Mouse (Mus musculus): ENCODE results near the gene Srpk2. TPM values are rescaled to one million over a fixed set of nuclear protein-coding genes. Genes with fewer than 3 reads are reported as not detected.

Gene Srpk2
- polyA plus RNA-seq, 1 experiment from 2014 or later = 36.2 TPM

GRCm38 (mm10) chr5:23626173-23626572 lies 58.2 kb downstream of the Srpk2 start:
- WGBS = 85% methylated on average over 2 of the region's 2 CpGs
- ATAC-seq = no peak
- H3K9ac ChIP-seq = no peak overlapping the region
- H3K4me2 ChIP-seq (replicated peaks) = no peak overlapping the region
- no peaks in the 10 kb centered on the region for H3K27me3 ChIP-seq (replicated peaks)
- no peak overlapping the region for H3K27ac ChIP-seq
- H3K4me3 ChIP-seq (replicated peaks) = no peak overlapping the region
- no peaks in the 10 kb centered on the region for H3K36me3 ChIP-seq
- no peaks in the 10 kb centered on the region for H3K9me3 ChIP-seq
- H3K4me1 ChIP-seq (replicated peaks) = no peaks in the 10 kb centered on the region; the same call in 1 of the 2 replicates

GRCm38 (mm10) chr5:23620621-23621020 lies 63.8 kb downstream of the Srpk2 start:
- no peak overlapping the region for H3K4me2 ChIP-seq (replicated peaks)
- no peak for ATAC-seq
- no peak overlapping the region for H3K27ac ChIP-seq
- H3K9ac ChIP-seq = no peak overlapping the region
- WGBS = 84% methylated on average over 8 of the region's 8 CpGs
- no peaks in the 10 kb centered on the region for H3K4me1 ChIP-seq (replicated peaks)
- no peaks in the 10 kb centered on the region for H3K9me3 ChIP-seq
- no peak overlapping the region for H3K4me3 ChIP-seq (replicated peaks)
- H3K36me3 ChIP-seq = no peaks in the 10 kb centered on the region
- H3K27me3 ChIP-seq (replicated peaks) = no peaks in the 10 kb centered on the region

GRCm38 (mm10) chr5:23618656-23619055 lies 65.8 kb downstream of the Srpk2 start:
- Histone ChIP-seq H3K9me3 (no peaks in the 10 kb centered on the region), H3K9ac (no peak overlapping the region), H3K4me2 (replicated peaks) (no peak overlapping the region), H3K36me3 (no peaks in the 10 kb centered on the region), H3K27me3 (replicated peaks) (no peaks in the 10 kb centered on the region), H3K4me1 (replicated peaks) (0 out of 2 replicates have a peak, but pooled peaks cover 3% of the 10 kb centered on the region), H3K27ac (no peak overlapping the region), H3K4me3 (replicated peaks) (no peak overlapping the region)
- WGBS = 92% methylated on average over 7 of the region's 7 CpGs
- ATAC-seq = no peak

GRCm38 (mm10) chr5:23617104-23617415 lies 67.4 kb downstream of the Srpk2 start:
- H3K4me1 ChIP-seq (replicated peaks) = 0 out of 2 replicates have a peak, but pooled peaks cover 3% of the 10 kb centered on the region
- no peaks in the 10 kb centered on the region for H3K36me3 ChIP-seq
- 16% methylated on average over 5 of the region's 5 CpGs for WGBS
- H3K4me2 ChIP-seq (replicated peaks) = peak overlapping the region; percentile 77
- peak overlapping the region; percentile 86 for H3K27ac ChIP-seq
- H3K4me3 ChIP-seq (replicated peaks) = peak overlapping the region; percentile 42
- H3K9me3 ChIP-seq = no peaks in the 10 kb centered on the region
- no peaks in the 10 kb centered on the region for H3K27me3 ChIP-seq (replicated peaks)
- ATAC-seq = peak; percentile 55
- peak overlapping the region; percentile 51 for H3K9ac ChIP-seq

GRCm38 (mm10) chr5:23616270-23617103 lies 67.9 kb downstream of the Srpk2 start:
- Histone ChIP-seq H3K9me3 (no peaks in the 10 kb centered on the region), H3K4me3 (replicated peaks) (peak overlapping the region; percentile 42), H3K4me1 (replicated peaks) (0 out of 2 replicates have a peak, but pooled peaks cover 3% of the 10 kb centered on the region), H3K36me3 (0 out of 2 replicates have a peak, but pooled peaks cover 2% of the 10 kb centered on the region), H3K4me2 (replicated peaks) (peak overlapping the region; percentile 77), H3K27ac (peak overlapping the region; percentile 86), H3K27me3 (replicated peaks) (no peaks in the 10 kb centered on the region), H3K9ac (peak overlapping the region; percentile 51)
- peak; percentile 96 for ATAC-seq
- 3% methylated on average over 11 of the region's 11 CpGs for WGBS

GRCm38 (mm10) chr5:23615586-23616269 lies 68.7 kb downstream of the Srpk2 start:
- Histone ChIP-seq H3K4me2 (replicated peaks) (peak overlapping the region; percentile 77), H3K27ac (peak overlapping the region; percentile 80), H3K4me3 (replicated peaks) (peak overlapping the region; percentile 42), H3K9ac (peak overlapping the region; percentile 51), H3K36me3 (0 out of 2 replicates have a peak, but pooled peaks cover 2% of the 10 kb centered on the region), H3K9me3 (no peaks in the 10 kb centered on the region), H3K4me1 (replicated peaks) (0 out of 2 replicates have a peak, but pooled peaks cover 3% of the 10 kb centered on the region), H3K27me3 (replicated peaks) (no peaks in the 10 kb centered on the region)
- 12% methylated on average over 5 of the region's 5 CpGs for WGBS
- ATAC-seq = peak; percentile 75

- H3K36me3 ChIP-seq = 0 out of 2 replicates have a peak, but pooled peaks cover 2% of the 10 kb centered on the region
- ATAC-seq = no peak
- H3K4me2 ChIP-seq (replicated peaks) = no peak overlapping the region
- no peaks in the 10 kb centered on the region for H3K9me3 ChIP-seq
- no peak overlapping the region for H3K27ac ChIP-seq
- WGBS = 81% methylated on average over 3 of the region's 3 CpGs
- 0 out of 2 replicates have a peak, but pooled peaks cover 3% of the 10 kb centered on the region for H3K4me1 ChIP-seq (replicated peaks)
- H3K27me3 ChIP-seq (replicated peaks) = no peaks in the 10 kb centered on the region
- no peak overlapping the region for H3K4me3 ChIP-seq (replicated peaks)
- no peak overlapping the region for H3K9ac ChIP-seq
Observed at GRCm38 (mm10) chr5:23612856-23613255, 71.6 kb downstream of the Srpk2 start.

- H3K4me2 ChIP-seq (replicated peaks) = no peak overlapping the region
- no peaks in the 10 kb centered on the region for H3K9me3 ChIP-seq
- H3K36me3 ChIP-seq = no peaks in the 10 kb centered on the region
- no peak overlapping the region for H3K4me3 ChIP-seq (replicated peaks)
- ATAC-seq = no peak
- H3K4me1 ChIP-seq (replicated peaks) = no peaks in the 10 kb centered on the region; the same call in 1 of the 2 replicates
- 77% methylated on average over 7 of the region's 7 CpGs for WGBS
- no peak overlapping the region for H3K9ac ChIP-seq
- H3K27me3 ChIP-seq (replicated peaks) = no peaks in the 10 kb centered on the region
- no peak overlapping the region for H3K27ac ChIP-seq
Observed at GRCm38 (mm10) chr5:23604036-23604705, 80.2 kb downstream of the Srpk2 start.

- H3K27me3 ChIP-seq (replicated peaks) = no peaks in the 10 kb centered on the region
- no peak overlapping the region for H3K27ac ChIP-seq
- no peaks in the 10 kb centered on the region for H3K9me3 ChIP-seq
- no peak; the same call in 1 of the 2 replicates for ATAC-seq
- no peaks in the 10 kb centered on the region for H3K4me1 ChIP-seq (replicated peaks)
- H3K4me3 ChIP-seq (replicated peaks) = no peak overlapping the region
- no peak overlapping the region for H3K4me2 ChIP-seq (replicated peaks)
- H3K9ac ChIP-seq = no peak overlapping the region
- no peaks in the 10 kb centered on the region for H3K36me3 ChIP-seq
- 67% methylated on average over 5 of the region's 5 CpGs for WGBS
Observed at GRCm38 (mm10) chr5:23599750-23600537, 84.5 kb downstream of the Srpk2 start.

GRCm38 (mm10) chr5:23599171-23599570 lies 85.2 kb downstream of the Srpk2 start:
- Histone ChIP-seq H3K4me2 (replicated peaks) (no peak overlapping the region), H3K27me3 (replicated peaks) (no peaks in the 10 kb centered on the region), H3K9ac (no peak overlapping the region), H3K4me1 (replicated peaks) (no peaks in the 10 kb centered on the region), H3K36me3 (no peaks in the 10 kb centered on the region), H3K9me3 (no peaks in the 10 kb centered on the region), H3K27ac (no peak overlapping the region), H3K4me3 (replicated peaks) (no peak overlapping the region)
- WGBS = 50% methylated on average over 3 of the region's 3 CpGs
- ATAC-seq = no peak

- no peaks in the 10 kb centered on the region for H3K4me1 ChIP-seq (replicated peaks)
- H3K27me3 ChIP-seq (replicated peaks) = no peaks in the 10 kb centered on the region
- H3K9me3 ChIP-seq = no peaks in the 10 kb centered on the region
- no peak for ATAC-seq
- no peak overlapping the region for H3K27ac ChIP-seq
- no peak overlapping the region for H3K4me3 ChIP-seq (replicated peaks)
- 66% methylated on average over 12 of the region's 12 CpGs for WGBS
- H3K9ac ChIP-seq = no peak overlapping the region
- H3K4me2 ChIP-seq (replicated peaks) = no peak overlapping the region
- H3K36me3 ChIP-seq = no peaks in the 10 kb centered on the region
Observed at GRCm38 (mm10) chr5:23598491-23598890, 85.9 kb downstream of the Srpk2 start.

All from intestine, embryonic 15.5 days (tissue).